Comparison of ENCODE assay signal across 29 mouse cellular contexts in the genomic region with DNA sequence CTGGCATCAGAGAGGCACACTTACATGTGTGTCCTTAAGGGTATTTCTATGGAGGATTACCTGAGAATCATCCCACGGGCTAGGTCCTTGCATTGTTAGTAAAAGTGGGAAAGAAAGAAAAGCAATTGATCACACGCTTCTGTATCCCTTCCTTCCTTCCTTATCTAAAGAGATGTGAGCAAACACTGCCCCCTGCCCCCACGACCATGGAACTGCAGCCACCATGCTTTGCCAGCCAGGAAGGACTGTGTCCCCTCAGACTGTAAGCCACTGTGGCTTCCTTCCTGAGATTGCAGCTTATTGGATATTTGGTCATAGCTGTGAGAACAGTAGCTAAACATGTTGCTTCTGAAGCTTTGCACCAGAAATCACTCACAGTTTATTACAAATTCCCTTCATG. TPM values are rescaled to one million over a fixed set of nuclear protein-coding genes. Genes with fewer than 3 reads are reported as not detected.
"Had no signal": no experiment of that assay in that cellular context is flagged by ENCODE, and none has a peak within 500 bp of the region (broad histone marks: within the 10 kb centered on the region; RNA-seq: fewer than 3 reads in every experiment).

No protein-coding gene starts in this region.

- H3K9me3 ChIP-seq: limb, embryonic 15.5 days had no signal

- DNase-seq: kidney, adult 18-20 months; kidney, postnatal 10 days; kidney, postnatal 36 days; left cerebral cortex, postnatal 4 days; liver, embryonic 13.5 days; lung, adult 2 months; lung, postnatal 36 days; midbrain, embryonic 14.5 days; right cerebral cortex, adult 18-20 months; right cerebral cortex, postnatal 14 days; right cerebral cortex, postnatal 4 days; thymus, adult 18-20 months; thymus, postnatal 36 days had no signal

- H3K9ac ChIP-seq: limb, embryonic 12.5 days; limb, embryonic 15.5 days; liver, embryonic 13.5 days had no signal

- H3K4me3 ChIP-seq: limb, embryonic 12.5 days; limb, embryonic 15.5 days; liver, embryonic 13.5 days had no signal

- H3K4me2 ChIP-seq: limb, embryonic 12.5 days; limb, embryonic 15.5 days; liver, embryonic 13.5 days; midbrain, embryonic 11.5 days had no signal

- H3K36me3 ChIP-seq: limb, embryonic 12.5 days; limb, embryonic 15.5 days; liver, embryonic 13.5 days had no signal

- H3K27me3 ChIP-seq: limb, embryonic 12.5 days; limb, embryonic 15.5 days; liver, embryonic 13.5 days had no signal

- H3K4me1 ChIP-seq: limb, embryonic 12.5 days; limb, embryonic 15.5 days; liver, embryonic 13.5 days had no signal

- H3K27ac ChIP-seq: limb, embryonic 12.5 days; limb, embryonic 15.5 days; liver, embryonic 13.5 days; stomach, postnatal 0 days had no signal

RNA-seq across cellular contexts. Expression of a gene that starts 35.9 kb away (rescaled TPM):
- total RNA-seq: layer of hippocampus, postnatal 14 days; left cerebral cortex, adult 8-10 months; left cerebral cortex, postnatal 14 days; left cerebral cortex, postnatal 4 days; megakaryocyte-erythroid progenitor cell, adult 5-6 weeks; midbrain, postnatal 0 days had no signal
- polyA plus RNA-seq: kidney, embryonic 14.5 days; limb, embryonic 12.5 days; limb, embryonic 15.5 days; liver, embryonic 13.5 days; liver, embryonic 16.5 days; lung, adult 2 months; lung, embryonic 16.5 days; midbrain, embryonic 11.5 days; midbrain, embryonic 14.5 days; midbrain, postnatal 0 days; neural tube, embryonic 11.5 days; neural tube, embryonic 14.5 days; stomach, embryonic 14.5 days; stomach, postnatal 0 days; urinary bladder, adult 2 months had no signal

RNA-seq across cellular contexts. Expression of a gene that starts 36.1 kb away (rescaled TPM):
- total RNA-seq: megakaryocyte-erythroid progenitor cell, adult 5-6 weeks had no signal
- polyA plus RNA-seq: kidney, embryonic 14.5 days; limb, embryonic 12.5 days; limb, embryonic 15.5 days; liver, embryonic 13.5 days; liver, embryonic 16.5 days; lung, adult 2 months; lung, embryonic 16.5 days; midbrain, embryonic 11.5 days; neural tube, embryonic 11.5 days; neural tube, embryonic 14.5 days; stomach, embryonic 14.5 days; stomach, postnatal 0 days had no signal
